Mouse (Mus musculus) neural tube, embryonic 15.5 days (tissue): Measurements from ENCODE around the gene Lta. TPM values are rescaled to one million over a fixed set of nuclear protein-coding genes. Genes with fewer than 3 reads are reported as not detected.
A peak's percentile ranks its signal among the peaks of the same experiment; 100 is the strongest.

ENCODE experiments used
- ATAC-seq: fragments of 200-750 bp; cut with Nextera tagmentation; 2 replicates; pipeline ENCODE4 v1.8.0; 2017; ENCODE audit warnings: mild to moderate bottlenecking, moderate TSS enrichment, moderate library complexity; ENCODE audit not compliant: low FRiP score
- H3K27ac ChIP-seq: fragments of 300-500 bp; sonication (generic); replicated peaks from 2 replicates; pipeline ENCODE4 v1.5.1; 2015; ENCODE audit warnings: mild to moderate bottlenecking, inconsistent platforms
- H3K27me3 ChIP-seq: fragments of 300-500 bp; sonication (generic); replicated peaks from 2 replicates; pipeline ENCODE4 v1.6.1; 2015; ENCODE audit warnings: inconsistent platforms
- H3K36me3 ChIP-seq: fragments of 300-500 bp; sonication (generic); 2 replicates; pipeline ENCODE4 v1.6.1; 2015; ENCODE audit warnings: inconsistent platforms
- H3K4me1 ChIP-seq: fragments of 300-500 bp; sonication (generic); 2 replicates; pipeline ENCODE4 v1.6.1; 2015; ENCODE audit warnings: inconsistent platforms
- H3K4me2 ChIP-seq: fragments of 300-500 bp; sonication (generic); 2 replicates; pipeline ENCODE4 v1.6.1; 2015; ENCODE audit warnings: inconsistent platforms, mild to moderate bottlenecking, moderate library complexity
- H3K4me3 ChIP-seq: fragments of 300-500 bp; sonication (generic); replicated peaks from 2 replicates; pipeline ENCODE4 v1.5.1; 2015; ENCODE audit warnings: mild to moderate bottlenecking, inconsistent platforms
- H3K9ac ChIP-seq: fragments of 300-500 bp; sonication (generic); replicated peaks from 2 replicates; pipeline ENCODE4 v1.6.1; 2015; ENCODE audit warnings: mild to moderate bottlenecking, inconsistent platforms
- H3K9me3 ChIP-seq: fragments of 300-500 bp; sonication (generic); replicated peaks from 2 replicates; pipeline ENCODE4 v1.6.1; 2016; ENCODE audit warnings: inconsistent platforms
- WGBS: fragments of 180-500 bp; shearing (Covaris S2); methylation state at CpG from one replicate; pipeline ENCODE4 v1.1.7; 2015; ENCODE audit warnings: mixed read lengths; 5-methylcytosine and 5-hydroxymethylcytosine counted together
- polyA plus RNA-seq: library from polyadenylated mRNA; unstranded; fragments of >200 nt; fragmentation: Nextera tagmentation; extraction: Ambion mirVana; gene quantifications from 2 replicates; pipeline ENCODE4 v1.2.1, GENCODE M21; 2015

The Lta gene
- polyA plus RNA-seq, 1 experiment from 2014 or later = 0.75 TPM

DNA sequence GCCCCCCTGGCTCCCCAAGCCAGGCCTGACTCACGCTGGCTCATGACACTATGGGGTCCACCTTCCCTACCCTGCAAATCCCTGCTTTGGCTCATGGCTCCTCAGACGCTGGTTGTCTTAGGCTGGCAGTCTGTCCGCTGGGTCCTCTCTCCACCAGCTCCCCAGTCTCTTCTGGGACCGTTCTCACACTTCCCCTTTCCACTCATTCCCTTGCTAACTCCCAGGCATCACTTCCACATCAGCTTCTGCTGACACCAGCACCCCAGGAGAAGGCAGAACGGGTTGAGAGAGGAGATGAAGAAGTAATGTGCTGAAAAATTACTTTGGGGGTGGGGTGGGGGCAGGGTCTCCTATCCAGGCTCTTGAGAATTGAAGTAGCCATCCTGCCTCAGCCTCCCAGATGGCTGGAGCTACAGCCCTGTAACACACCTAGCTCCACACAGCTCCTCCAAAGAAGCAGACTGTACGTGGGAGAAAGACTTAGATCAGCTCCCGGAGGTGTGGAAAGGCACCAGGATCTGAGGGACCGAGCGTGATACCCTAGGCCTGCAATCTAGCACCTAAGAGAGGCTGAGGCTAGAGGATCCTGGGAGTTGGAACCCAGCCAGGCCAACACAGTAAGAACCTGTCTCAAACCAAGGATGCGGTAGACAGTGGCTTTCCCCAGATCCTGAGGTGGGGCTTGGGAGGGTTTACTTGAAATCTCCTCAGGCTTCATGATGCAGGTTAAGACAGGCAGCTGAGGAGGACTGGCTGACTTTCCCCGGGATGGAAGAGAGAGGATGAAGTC lies 32.5 kb downstream of the Lta start:
- Histone ChIP-seq H3K27ac (no peak overlapping the region), H3K9ac (no peak overlapping the region)

DNA sequence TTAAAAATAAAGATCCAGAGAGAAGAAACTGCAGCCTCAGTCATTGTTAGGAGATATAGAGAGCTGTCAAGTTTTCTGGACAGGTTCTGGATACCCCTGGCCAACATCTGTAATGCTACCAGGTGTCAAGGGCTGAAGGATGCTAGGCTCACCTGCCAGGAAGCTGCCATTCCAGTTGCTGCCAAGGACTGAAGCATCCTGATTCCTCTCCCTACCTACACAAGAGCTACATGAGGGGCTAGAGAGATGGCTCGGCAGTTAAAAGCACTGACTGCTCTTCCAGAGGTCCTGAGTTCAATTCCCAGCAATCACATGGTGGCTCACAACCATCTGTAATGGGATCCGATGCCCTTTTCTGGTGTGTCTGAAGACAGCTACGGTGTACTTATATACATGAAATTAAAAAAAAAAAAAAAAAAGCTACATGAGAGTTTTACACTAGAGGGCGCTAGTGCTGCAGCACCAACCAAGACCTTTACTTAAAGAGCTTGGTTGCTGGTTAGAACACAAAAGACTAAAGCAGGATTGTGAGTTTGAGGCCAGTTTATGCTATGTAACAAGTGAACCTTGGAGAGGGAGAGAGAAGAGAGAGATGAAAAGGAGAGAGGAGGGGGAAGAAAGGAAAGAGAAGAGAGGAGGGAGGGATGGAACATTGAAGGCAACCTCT lies 36.5 kb downstream of the Lta start:
- Histone ChIP-seq H3K9ac (no peak overlapping the region), H3K27me3 (no peaks in the 10 kb centered on the region), H3K4me3 (no peak overlapping the region), H3K27ac (peak overlapping the region; percentile 23; the same call in 1 of the 2 replicates), H3K9me3 (no peaks in the 10 kb centered on the region), H3K36me3 (no peaks in the 10 kb centered on the region), H3K4me1 (peaks cover 14% of the 10 kb centered on the region), H3K4me2 (no peak overlapping the region)
- ATAC-seq = no peak
- WGBS = 20% methylated on average over 4 of the region's 4 CpGs

More for the DNA sequence above, 32.5 kb downstream of the Lta start:
- Histone ChIP-seq H3K9me3 (no peaks in the 10 kb centered on the region), H3K4me3 (no peak overlapping the region), H3K4me1 (no peaks in the 10 kb centered on the region; the same call in 1 of the 2 replicates), H3K4me2 (no peak overlapping the region), H3K27me3 (no peaks in the 10 kb centered on the region), H3K36me3 (no peaks in the 10 kb centered on the region)
- 74% methylated on average over 11 of the region's 11 CpGs for WGBS
- no peak for ATAC-seq

DNA sequence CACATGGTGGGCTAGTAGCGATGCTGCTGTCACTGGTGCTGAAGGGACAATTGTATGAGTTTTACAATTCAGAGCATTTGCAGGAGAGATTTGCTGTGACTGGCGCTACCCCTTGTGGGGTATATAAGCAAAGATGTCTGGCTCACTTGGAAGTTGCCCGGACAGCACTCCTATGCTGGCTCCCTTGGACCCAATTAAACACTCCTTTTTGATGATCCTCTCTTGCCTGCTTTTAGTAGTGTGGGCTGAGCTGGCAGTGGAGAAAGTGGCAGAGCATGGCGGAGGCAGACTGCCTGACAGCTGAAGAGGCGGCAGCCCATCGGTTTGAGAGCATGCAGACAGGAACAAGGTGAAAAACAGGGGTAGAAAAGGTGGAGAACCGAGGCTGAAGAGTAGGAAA lies 37.4 kb downstream of the Lta start:
- Histone ChIP-seq H3K27me3 (no peaks in the 10 kb centered on the region), H3K9ac (no peak overlapping the region), H3K4me3 (no peak overlapping the region), H3K4me2 (no peak overlapping the region), H3K36me3 (no peaks in the 10 kb centered on the region), H3K27ac (no peak overlapping the region), H3K9me3 (no peaks in the 10 kb centered on the region), H3K4me1 (peaks cover 23% of the 10 kb centered on the region)
- 88% methylated on average over 7 of the region's 7 CpGs for WGBS
- no peak for ATAC-seq

- no peak for ATAC-seq
Measured at GRCm38 (mm10) chr17:35166352-35167035, 38.7 kb downstream of the Lta start.

DNA sequence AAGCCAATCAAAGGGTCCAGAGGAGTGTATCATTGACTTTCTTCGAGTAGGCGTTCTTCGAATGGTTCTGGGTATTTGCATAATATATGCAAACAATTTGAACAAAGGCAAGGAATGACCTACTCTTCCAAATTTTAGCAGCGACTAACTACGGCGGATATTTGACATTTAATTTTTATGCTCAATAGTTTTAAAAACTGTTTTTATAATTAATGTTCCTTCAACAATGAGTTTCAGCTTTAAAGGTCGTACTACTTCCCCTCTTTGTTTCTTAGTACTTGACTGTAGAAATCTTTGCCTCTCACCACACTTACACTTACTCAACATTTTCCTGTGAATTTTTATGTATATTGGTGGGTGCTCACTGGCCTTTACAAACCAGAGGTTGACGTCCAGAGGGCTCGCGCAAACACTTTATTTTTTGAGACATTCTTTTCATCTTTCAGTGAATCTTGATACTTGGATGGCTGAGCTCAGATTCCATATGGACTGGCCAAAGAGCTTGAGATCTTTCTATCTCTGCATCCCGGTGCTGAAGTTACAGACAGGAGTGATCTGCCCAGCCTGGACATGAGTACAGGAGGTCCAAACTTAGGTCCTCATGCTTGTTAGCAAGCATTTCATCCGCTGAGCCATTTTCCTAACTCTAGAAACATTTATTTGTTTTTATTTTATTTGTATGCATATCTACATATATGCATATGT lies 39.5 kb downstream of the Lta start:
- peak overlapping the region; percentile 36 for H3K9ac ChIP-seq
- WGBS = 21% methylated on average over 12 of the region's 12 CpGs
- peaks cover 42% of the 10 kb centered on the region for H3K4me1 ChIP-seq
- ATAC-seq = no peak
- H3K9me3 ChIP-seq = no peaks in the 10 kb centered on the region
- peaks cover 16% of the 10 kb centered on the region for H3K36me3 ChIP-seq
- H3K4me2 ChIP-seq = peak overlapping the region; percentile 66
- no peaks in the 10 kb centered on the region for H3K27me3 ChIP-seq
- H3K4me3 ChIP-seq = peak overlapping the region; percentile 99
- peak overlapping the region; percentile 93 for H3K27ac ChIP-seq

More at GRCm38 (mm10) chr17:35166352-35167035, 38.7 kb downstream of the Lta start:
- Histone ChIP-seq H3K4me1 (peaks cover 36% of the 10 kb centered on the region), H3K27me3 (no peaks in the 10 kb centered on the region), H3K4me2 (peak overlapping the region; percentile 66), H3K36me3 (peaks cover 7% of the 10 kb centered on the region), H3K27ac (peak overlapping the region; percentile 93), H3K9me3 (no peaks in the 10 kb centered on the region), H3K9ac (peak overlapping the region; percentile 36), H3K4me3 (peak overlapping the region; percentile 99)
- 33% methylated on average over 8 of the region's 8 CpGs for WGBS

DNA sequence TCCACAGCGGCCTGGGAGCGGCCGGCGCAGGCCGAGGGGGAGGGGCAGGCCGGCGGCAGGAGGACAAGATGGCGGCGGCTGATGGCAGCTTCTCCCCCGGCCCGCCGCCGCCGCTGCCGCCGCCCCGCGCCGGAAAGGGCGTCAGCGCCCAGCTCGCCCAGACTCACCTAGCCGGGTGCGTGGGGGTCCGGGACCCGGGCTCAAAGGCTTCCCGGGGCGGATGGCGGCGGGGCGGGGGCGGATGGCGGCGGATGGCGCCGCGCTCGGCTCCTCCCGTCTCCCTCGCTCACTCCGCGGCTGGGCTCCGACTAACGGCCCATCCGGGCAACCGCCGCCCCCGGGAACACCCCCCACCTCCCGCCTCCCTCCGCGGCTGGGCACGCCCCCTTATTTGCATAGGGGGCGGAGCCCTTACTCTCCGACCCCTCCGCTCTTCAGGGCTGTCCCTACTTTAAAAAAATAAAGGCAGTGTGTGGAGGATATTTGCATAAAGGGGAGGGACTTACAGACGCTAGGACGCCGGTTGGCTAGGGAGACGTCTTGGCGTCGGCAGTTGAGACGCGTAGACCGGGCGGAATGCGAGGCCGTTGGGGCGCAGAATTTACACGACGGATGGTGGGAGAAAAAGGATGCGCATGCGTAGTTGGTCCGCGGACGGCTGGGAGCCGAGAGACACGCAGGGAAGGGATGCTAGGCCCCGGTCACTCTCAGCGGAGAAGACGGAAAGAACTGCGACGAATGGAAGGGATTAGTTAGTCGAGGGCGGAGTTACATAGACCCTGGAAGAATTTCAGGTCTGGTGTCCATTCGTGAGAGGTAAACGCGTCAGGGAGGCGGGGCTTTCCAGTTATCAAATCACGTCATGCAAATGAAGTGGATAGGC lies 40.3 kb downstream of the Lta start, which contains the start of gene Prrc2a:
Gene Prrc2a, minus strand, starts transcription at position 330 of the 883 bp plus-strand sequence.
- Histone ChIP-seq H3K4me2 (peak within 1 kb of the TSS; percentile 95), H3K36me3 (peaks cover 24% of the 10 kb centered on the region), H3K4me1 (peaks cover 42% of the 10 kb centered on the region), H3K27ac (peak within 1 kb of the TSS; percentile 93), H3K27me3 (no peaks in the 10 kb centered on the region), H3K9ac (peak within 1 kb of the TSS; percentile 100), H3K9me3 (no peaks in the 10 kb centered on the region), H3K4me3 (peak within 1 kb of the TSS; percentile 99)
- peak; percentile 96 for ATAC-seq
- WGBS = under 1% methylated on average over 68 of the region's 89 CpGs

GRCm38 (mm10) chr17:35164218-35164567 lies 41.0 kb downstream of the Lta start:
- H3K9me3 ChIP-seq = no peaks in the 10 kb centered on the region
- peak overlapping the region; percentile 99 for H3K4me3 ChIP-seq
- no peaks in the 10 kb centered on the region for H3K27me3 ChIP-seq
- ATAC-seq = no peak
- H3K36me3 ChIP-seq = peaks cover 30% of the 10 kb centered on the region
- peak overlapping the region; percentile 93 for H3K27ac ChIP-seq
- H3K4me2 ChIP-seq = peak overlapping the region; percentile 95
- 0% methylated on average over 24 of the region's 28 CpGs for WGBS
- H3K9ac ChIP-seq = peak overlapping the region; percentile 100
- H3K4me1 ChIP-seq = peaks cover 42% of the 10 kb centered on the region

GRCm38 (mm10) chr17:35163326-35164081 lies 41.6 kb downstream of the Lta start:
- Histone ChIP-seq H3K27ac (peak overlapping the region; percentile 93), H3K9me3 (no peaks in the 10 kb centered on the region), H3K4me1 (peaks cover 42% of the 10 kb centered on the region), H3K4me2 (peak overlapping the region; percentile 95), H3K9ac (peak overlapping the region; percentile 100), H3K4me3 (peak overlapping the region; percentile 99), H3K36me3 (peaks cover 37% of the 10 kb centered on the region), H3K27me3 (no peaks in the 10 kb centered on the region)
- ATAC-seq = no peak
- 9% methylated on average over 8 of the region's 8 CpGs for WGBS

GRCm38 (mm10) chr17:35162730-35163129 lies 42.4 kb downstream of the Lta start:
- Histone ChIP-seq H3K36me3 (peaks cover 44% of the 10 kb centered on the region), H3K4me3 (peak overlapping the region; percentile 99), H3K9ac (peak overlapping the region; percentile 100), H3K4me2 (peak overlapping the region; percentile 95), H3K4me1 (peaks cover 42% of the 10 kb centered on the region), H3K27me3 (no peaks in the 10 kb centered on the region), H3K9me3 (no peaks in the 10 kb centered on the region), H3K27ac (no peak overlapping the region)
- ATAC-seq = no peak
- 43% methylated on average over 12 of the region's 12 CpGs for WGBS

- 81% methylated on average over 14 of the region's 14 CpGs for whole genome bisulfite sequencing
- H3K4me2 ChIP-seq = peak overlapping the region; percentile 95
- H3K27ac ChIP-seq = no peak overlapping the region
- no peak for ATAC-seq
- H3K9ac ChIP-seq = peak overlapping the region; percentile 100; the same call in 1 of the 2 replicates
- peaks cover 51% of the 10 kb centered on the region for H3K36me3 ChIP-seq
- H3K4me3 ChIP-seq = peak overlapping the region; percentile 99
- no peaks in the 10 kb centered on the region for H3K27me3 ChIP-seq
- peaks cover 42% of the 10 kb centered on the region for H3K4me1 ChIP-seq
- H3K9me3 ChIP-seq = no peaks in the 10 kb centered on the region
Measured at GRCm38 (mm10) chr17:35162121-35162520, 43.0 kb downstream of the Lta start.
